Mouse (Mus musculus): ENCODE data around the gene Nosip. TPM values are rescaled to one million over a fixed set of nuclear protein-coding genes. Genes with fewer than 3 reads are reported as not detected.

The Nosip gene
- polyA plus RNA-seq, 1 experiment from 2014 or later, result 57.2 TPM

DNA sequence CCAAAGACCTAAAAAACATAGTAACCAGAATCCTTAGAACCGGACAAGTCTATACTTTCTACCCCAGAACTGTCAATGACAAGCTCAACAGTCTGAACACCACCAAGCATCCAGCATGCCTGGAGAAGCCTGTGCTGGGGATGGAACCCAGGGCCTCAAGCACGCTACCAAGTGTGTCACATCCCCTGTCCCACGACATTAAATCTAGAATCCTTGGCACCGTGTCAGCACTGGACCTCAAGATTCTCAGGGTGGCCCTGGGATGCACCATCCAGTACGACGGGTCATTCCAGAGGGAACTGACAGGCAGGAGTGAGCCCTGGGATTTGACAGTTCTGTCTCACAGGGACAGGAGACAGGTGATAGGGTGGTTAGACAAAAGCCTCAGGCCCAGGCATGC, 32.2 kb upstream of the Nosip start:
- Histone ChIP-seq H3K9me3 (ENCODE audit: control insufficient read depth, low read length) (no peaks in the 10 kb centered on the region), H3K27ac (ENCODE audit: low read depth) (no peak overlapping the region), H3K4me3 (ENCODE audit: low read depth, low read length) (no peak overlapping the region), H3K36me3 (ENCODE audit: control insufficient read depth, insufficient read depth, low read length) (peaks cover 83% of the 10 kb centered on the region), H3K9ac (ENCODE audit: low read length) (no peak overlapping the region), H3K27me3 (replicated peaks; ENCODE audit: control insufficient read depth, insufficient read depth, low read length) (no peaks in the 10 kb centered on the region), H3K4me2 (ENCODE audit: low read length) (no peak overlapping the region), H3K4me1 (replicated peaks; ENCODE audit: control insufficient read depth, insufficient read depth, low read length) (no peaks in the 10 kb centered on the region)
- WGBS, result 89% methylated on average over 6 of the region's 6 CpGs
- DNase-seq (ENCODE audit: low spot score), result no peak
- ATAC-seq (replicated peaks; ENCODE audit: low FRiP score, low TSS enrichment, low read depth), result no peak

DNA sequence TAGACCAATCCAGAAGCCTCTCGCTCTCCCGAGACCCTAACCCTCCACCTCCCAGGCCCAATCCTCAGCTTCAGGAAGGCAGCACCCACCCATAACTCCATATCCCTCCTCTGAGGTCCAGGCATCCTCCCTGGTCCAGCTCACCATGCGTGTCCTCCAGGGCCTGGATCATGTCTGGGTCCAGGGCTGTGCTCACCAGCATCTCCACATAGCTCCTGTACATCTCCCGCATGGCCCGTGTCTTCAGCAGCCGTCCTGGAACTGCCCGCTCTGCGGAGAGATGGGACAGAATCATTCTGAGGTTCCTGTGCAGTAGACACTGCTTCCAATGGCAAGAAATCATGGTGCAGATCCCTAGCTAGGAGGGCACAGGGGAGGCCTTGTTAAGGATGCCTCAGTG, 31.4 kb upstream of the Nosip start:
- 93% methylated on average over 8 of the region's 8 CpGs for WGBS

DNA sequence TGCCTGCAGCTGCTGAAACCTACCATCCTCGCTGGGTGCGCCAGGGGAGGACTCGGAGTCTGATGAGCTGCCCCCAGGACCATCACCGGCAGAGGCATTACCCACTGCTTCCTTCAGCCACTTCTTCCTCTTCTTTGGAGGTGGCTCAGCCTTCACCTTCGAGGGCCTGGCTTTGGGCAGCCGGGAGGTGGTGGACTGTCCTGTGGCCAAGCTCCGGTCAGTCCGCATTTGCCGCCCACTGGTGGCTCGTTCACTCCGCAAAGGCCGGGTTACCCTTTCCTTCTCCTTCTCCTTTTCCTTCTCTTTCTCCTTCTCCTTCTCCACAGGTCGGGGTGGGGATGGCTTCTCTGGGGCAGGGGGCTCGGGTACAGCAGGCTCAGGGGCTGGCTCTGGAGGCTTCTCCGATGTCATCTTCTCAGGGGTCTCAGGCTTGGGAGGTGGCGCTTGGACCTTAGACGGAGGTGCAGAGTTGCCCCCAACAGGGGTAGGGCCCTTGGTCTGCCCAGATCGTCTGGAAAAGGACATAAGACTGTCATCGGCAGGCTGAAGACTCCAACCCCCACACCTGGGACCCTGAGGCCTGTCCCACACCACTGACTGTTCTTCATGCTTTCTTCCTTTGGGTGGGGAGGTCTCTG, 28.4 kb upstream of the Nosip start:
- Histone ChIP-seq H3K27me3 (replicated peaks; ENCODE audit: control insufficient read depth, insufficient read depth, low read length) (no peaks in the 10 kb centered on the region), H3K9ac (ENCODE audit: low read length) (no peak overlapping the region), H3K36me3 (ENCODE audit: control insufficient read depth, insufficient read depth, low read length) (peaks cover 100% of the 10 kb centered on the region), H3K4me2 (ENCODE audit: low read length) (no peak overlapping the region), H3K4me3 (ENCODE audit: low read depth, low read length) (no peak overlapping the region), H3K4me1 (replicated peaks; ENCODE audit: control insufficient read depth, insufficient read depth, low read length) (no peaks in the 10 kb centered on the region), H3K9me3 (ENCODE audit: control insufficient read depth, low read length) (no peaks in the 10 kb centered on the region), H3K27ac (ENCODE audit: low read depth) (no peak overlapping the region)
- WGBS, result 95% methylated on average over 19 of the region's 19 CpGs
- no peak for ATAC-seq (replicated peaks; ENCODE audit: low FRiP score, low TSS enrichment, low read depth)
- no peak for DNase-seq (ENCODE audit: low spot score)

More for the DNA sequence above, 31.4 kb upstream of the Nosip start:
- no peak overlapping the region for H3K4me3 ChIP-seq (ENCODE audit: low read depth, low read length)
- no peak overlapping the region for H3K27ac ChIP-seq (ENCODE audit: low read depth)
- H3K4me2 ChIP-seq (ENCODE audit: low read length), result no peak overlapping the region
- no peaks in the 10 kb centered on the region for H3K27me3 ChIP-seq (replicated peaks; ENCODE audit: control insufficient read depth, insufficient read depth, low read length)
- ATAC-seq (replicated peaks; ENCODE audit: low FRiP score, low TSS enrichment, low read depth) (no peak), DNase-seq (ENCODE audit: low spot score) (no peak)
- H3K36me3 ChIP-seq (ENCODE audit: control insufficient read depth, insufficient read depth, low read length), result peaks cover 92% of the 10 kb centered on the region
- H3K9ac ChIP-seq (ENCODE audit: low read length), result no peak overlapping the region
- no peaks in the 10 kb centered on the region for H3K9me3 ChIP-seq (ENCODE audit: control insufficient read depth, low read length)
- no peaks in the 10 kb centered on the region for H3K4me1 ChIP-seq (replicated peaks; ENCODE audit: control insufficient read depth, insufficient read depth, low read length)

DNA sequence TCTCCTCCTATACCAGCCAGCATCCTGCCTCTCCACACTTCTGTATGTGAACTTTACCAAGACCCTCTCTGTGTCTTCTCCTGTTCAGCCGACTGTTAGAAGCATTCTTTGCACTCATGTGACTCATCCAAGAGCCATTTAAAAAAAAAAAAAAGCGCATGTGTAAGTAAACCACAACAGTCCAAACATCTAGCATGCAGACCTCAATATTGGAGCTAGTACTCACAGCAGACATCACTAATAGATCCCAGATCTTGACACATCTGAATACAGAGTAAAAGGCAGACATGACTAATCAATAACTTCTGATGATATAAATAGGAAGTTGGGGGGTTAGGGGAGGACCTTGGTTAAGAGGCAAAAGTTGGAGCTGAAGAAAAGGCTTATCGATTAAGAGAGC, 26.6 kb upstream of the Nosip start:
- Histone ChIP-seq H3K4me1 (replicated peaks; ENCODE audit: control insufficient read depth, insufficient read depth, low read length) (no peaks in the 10 kb centered on the region), H3K27ac (ENCODE audit: low read depth) (no peak overlapping the region), H3K27me3 (replicated peaks; ENCODE audit: control insufficient read depth, insufficient read depth, low read length) (no peaks in the 10 kb centered on the region), H3K9me3 (ENCODE audit: control insufficient read depth, low read length) (no peaks in the 10 kb centered on the region), H3K9ac (ENCODE audit: low read length) (no peak overlapping the region), H3K4me3 (ENCODE audit: low read depth, low read length) (no peak overlapping the region), H3K4me2 (ENCODE audit: low read length) (no peak overlapping the region), H3K36me3 (ENCODE audit: control insufficient read depth, insufficient read depth, low read length) (peaks cover 100% of the 10 kb centered on the region)
- 90% methylated on average over 3 of the region's 3 CpGs for WGBS
- DNase-seq (ENCODE audit: low spot score), result no peak
- ATAC-seq (replicated peaks; ENCODE audit: low FRiP score, low TSS enrichment, low read depth), result no peak

DNA sequence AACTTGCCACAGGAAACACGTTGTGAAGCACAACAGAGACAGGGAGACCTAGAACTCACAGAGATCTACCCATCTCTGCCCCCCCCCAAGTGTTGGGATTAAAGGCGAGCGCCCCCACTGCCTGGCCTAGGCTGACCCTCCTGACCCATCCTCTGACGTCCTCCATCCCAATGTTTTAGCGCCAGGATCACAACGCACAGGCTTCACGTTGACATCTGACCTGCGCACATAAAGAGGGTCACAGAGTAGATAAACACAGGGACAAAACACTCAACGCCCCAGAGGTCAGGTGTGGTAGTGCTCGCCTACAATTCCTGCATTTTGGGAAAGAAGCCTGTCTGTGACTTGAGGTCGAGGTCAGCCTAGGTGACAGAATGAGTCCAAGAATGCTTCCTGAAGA, 25.5 kb upstream of the Nosip start:
- no peaks in the 10 kb centered on the region for H3K4me1 ChIP-seq (replicated peaks; ENCODE audit: control insufficient read depth, insufficient read depth, low read length)
- ATAC-seq (replicated peaks; ENCODE audit: low FRiP score, low TSS enrichment, low read depth) (no peak), DNase-seq (ENCODE audit: low spot score) (no peak)
- H3K27ac ChIP-seq (ENCODE audit: low read depth), result no peak overlapping the region
- WGBS, result 78% methylated on average over 11 of the region's 11 CpGs
- no peaks in the 10 kb centered on the region for H3K27me3 ChIP-seq (replicated peaks; ENCODE audit: control insufficient read depth, insufficient read depth, low read length)
- H3K4me2 ChIP-seq (ENCODE audit: low read length), result no peak overlapping the region
- H3K9me3 ChIP-seq (ENCODE audit: control insufficient read depth, low read length), result no peaks in the 10 kb centered on the region
- H3K9ac ChIP-seq (ENCODE audit: low read length), result no peak overlapping the region
- peaks cover 100% of the 10 kb centered on the region for H3K36me3 ChIP-seq (ENCODE audit: control insufficient read depth, insufficient read depth, low read length)
- no peak overlapping the region for H3K4me3 ChIP-seq (ENCODE audit: low read depth, low read length)

DNA sequence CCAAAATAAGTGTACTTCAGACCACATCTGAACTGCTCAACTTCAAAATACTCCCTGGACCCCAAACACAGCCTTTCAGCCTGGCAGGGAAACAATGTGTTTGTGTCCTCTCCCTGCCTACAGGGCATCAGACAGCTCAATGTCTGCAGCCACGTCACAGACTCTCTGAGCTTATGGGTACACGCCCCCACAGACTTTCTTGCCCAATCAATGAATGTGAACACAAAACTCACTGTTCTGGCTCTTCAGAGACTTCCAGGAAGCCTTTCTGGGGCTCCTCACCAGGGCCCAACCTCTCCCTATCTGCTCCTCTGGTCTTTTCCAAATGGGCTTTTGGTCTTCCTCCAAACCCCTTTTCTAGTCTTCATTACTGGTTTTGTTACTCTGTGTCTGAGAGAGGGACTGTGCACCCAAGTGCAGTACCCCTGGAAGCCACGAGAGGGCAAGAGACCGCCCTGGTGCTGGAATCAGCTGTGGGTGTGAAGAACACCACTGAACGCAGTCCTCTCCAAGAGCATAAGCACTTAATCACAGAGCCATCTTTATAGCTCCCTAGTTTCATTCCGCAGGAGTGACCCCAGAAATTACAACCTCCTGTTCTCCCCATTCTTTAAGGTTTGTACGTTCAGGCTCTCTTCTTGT, 24.4 kb upstream of the Nosip start:
- no peaks in the 10 kb centered on the region for H3K4me1 ChIP-seq (replicated peaks; ENCODE audit: control insufficient read depth, insufficient read depth, low read length)
- H3K27me3 ChIP-seq (replicated peaks; ENCODE audit: control insufficient read depth, insufficient read depth, low read length), result no peaks in the 10 kb centered on the region
- no peak overlapping the region for H3K9ac ChIP-seq (ENCODE audit: low read length)
- H3K36me3 ChIP-seq (ENCODE audit: control insufficient read depth, insufficient read depth, low read length), result peaks cover 100% of the 10 kb centered on the region
- H3K9me3 ChIP-seq (ENCODE audit: control insufficient read depth, low read length), result no peaks in the 10 kb centered on the region
- no peak for ATAC-seq (replicated peaks; ENCODE audit: low FRiP score, low TSS enrichment, low read depth)
- no peak overlapping the region for H3K4me2 ChIP-seq (ENCODE audit: low read length)
- DNase-seq (ENCODE audit: low spot score), result peak; percentile 69
- no peak overlapping the region for H3K27ac ChIP-seq (ENCODE audit: low read depth)
- H3K4me3 ChIP-seq (ENCODE audit: low read depth, low read length), result no peak overlapping the region
- WGBS, result 71% methylated on average over 7 of the region's 7 CpGs

DNA sequence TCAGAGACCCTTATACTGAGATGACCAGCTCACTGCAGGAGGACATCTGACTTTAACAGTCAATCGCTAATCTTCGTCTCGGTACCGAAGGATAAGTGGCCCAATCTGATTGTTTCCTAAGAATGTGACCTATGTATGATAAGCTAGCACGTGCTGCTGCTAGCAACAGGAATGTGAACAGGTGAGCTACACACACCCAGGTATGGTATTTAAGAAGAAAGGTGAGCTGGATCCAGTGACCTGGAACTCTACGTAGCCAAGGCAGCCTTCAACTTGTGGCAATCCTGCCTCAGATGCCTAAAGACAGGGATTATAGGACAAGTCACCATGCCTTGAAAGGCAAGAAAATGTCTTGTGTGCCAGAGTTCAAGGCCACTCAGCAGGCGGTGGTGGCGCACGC, 23.8 kb upstream of the Nosip start:
- Histone ChIP-seq H3K27ac (ENCODE audit: low read depth) (no peak overlapping the region), H3K4me3 (ENCODE audit: low read depth, low read length) (no peak overlapping the region), H3K4me2 (ENCODE audit: low read length) (no peak overlapping the region), H3K4me1 (replicated peaks; ENCODE audit: control insufficient read depth, insufficient read depth, low read length) (no peaks in the 10 kb centered on the region), H3K9ac (ENCODE audit: low read length) (no peak overlapping the region), H3K9me3 (ENCODE audit: control insufficient read depth, low read length) (no peaks in the 10 kb centered on the region), H3K36me3 (ENCODE audit: control insufficient read depth, insufficient read depth, low read length) (peaks cover 100% of the 10 kb centered on the region), H3K27me3 (replicated peaks; ENCODE audit: control insufficient read depth, insufficient read depth, low read length) (no peaks in the 10 kb centered on the region)
- 93% methylated on average over 9 of the region's 9 CpGs for WGBS
- ATAC-seq (replicated peaks; ENCODE audit: low FRiP score, low TSS enrichment, low read depth) (no peak), DNase-seq (ENCODE audit: low spot score) (no peak)

DNA sequence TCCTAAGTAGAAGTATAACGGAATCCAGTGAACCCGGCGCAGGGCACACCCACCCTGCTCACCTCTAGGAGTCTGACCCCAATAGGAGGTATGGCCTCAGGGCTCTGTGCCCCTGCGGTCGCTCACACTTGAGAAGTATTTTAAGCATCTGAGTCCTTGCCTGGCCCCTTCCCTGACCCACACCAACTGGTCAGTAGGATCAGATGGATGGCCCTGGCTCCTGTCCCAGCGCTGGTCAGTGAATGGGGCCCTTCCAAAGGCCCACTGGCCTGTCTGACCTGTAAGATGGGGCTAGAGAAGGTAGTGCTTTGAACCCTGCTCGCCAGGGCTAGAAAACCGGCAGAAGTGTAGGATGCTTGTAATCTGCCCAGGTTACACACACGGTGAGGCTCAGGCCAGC, 21.4 kb upstream of the Nosip start:
- H3K4me3 ChIP-seq (ENCODE audit: low read depth, low read length), result no peak overlapping the region
- H3K9me3 ChIP-seq (ENCODE audit: control insufficient read depth, low read length), result no peaks in the 10 kb centered on the region
- 96% methylated on average over 9 of the region's 9 CpGs for WGBS
- no peak overlapping the region for H3K27ac ChIP-seq (ENCODE audit: low read depth)
- no peak for ATAC-seq (replicated peaks; ENCODE audit: low FRiP score, low TSS enrichment, low read depth)
- H3K9ac ChIP-seq (ENCODE audit: low read length), result no peak overlapping the region
- DNase-seq (ENCODE audit: low spot score), result no peak
- no peaks in the 10 kb centered on the region for H3K27me3 ChIP-seq (replicated peaks; ENCODE audit: control insufficient read depth, insufficient read depth, low read length)
- peaks cover 100% of the 10 kb centered on the region for H3K36me3 ChIP-seq (ENCODE audit: control insufficient read depth, insufficient read depth, low read length)
- H3K4me2 ChIP-seq (ENCODE audit: low read length), result no peak overlapping the region
- H3K4me1 ChIP-seq (replicated peaks; ENCODE audit: control insufficient read depth, insufficient read depth, low read length), result no peaks in the 10 kb centered on the region

DNA sequence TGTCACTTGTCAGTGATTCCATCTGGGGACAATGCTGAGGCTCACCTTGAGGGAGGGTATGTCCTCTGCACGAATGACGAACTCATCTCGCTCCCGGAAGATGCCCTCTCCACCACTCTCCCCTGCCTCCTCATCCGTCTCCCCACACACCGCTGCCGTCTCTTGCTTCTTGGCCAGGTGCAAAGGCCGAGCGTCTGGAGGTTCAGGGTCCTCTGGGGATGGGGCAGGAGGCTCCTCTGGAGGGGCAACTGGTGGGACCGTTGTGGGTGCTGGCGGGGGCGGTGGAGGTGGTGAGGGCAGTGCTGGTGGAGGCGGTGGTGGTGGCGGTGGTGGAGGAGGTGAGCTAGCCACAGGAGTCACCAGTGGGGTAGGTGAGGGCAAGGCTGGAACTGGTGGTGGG, 18.9 kb upstream of the Nosip start:
- Histone ChIP-seq H3K27ac (ENCODE audit: low read depth) (no peak overlapping the region), H3K36me3 (ENCODE audit: control insufficient read depth, insufficient read depth, low read length) (peaks cover 100% of the 10 kb centered on the region), H3K27me3 (replicated peaks; ENCODE audit: control insufficient read depth, insufficient read depth, low read length) (no peaks in the 10 kb centered on the region), H3K4me3 (ENCODE audit: low read depth, low read length) (no peak overlapping the region), H3K9me3 (ENCODE audit: control insufficient read depth, low read length) (no peaks in the 10 kb centered on the region), H3K9ac (ENCODE audit: low read length) (no peak overlapping the region), H3K4me2 (ENCODE audit: low read length) (no peak overlapping the region), H3K4me1 (replicated peaks; ENCODE audit: control insufficient read depth, insufficient read depth, low read length) (no peaks in the 10 kb centered on the region)
- 92% methylated on average over 14 of the region's 14 CpGs for WGBS
- DNase-seq (ENCODE audit: low spot score) (no peak), ATAC-seq (replicated peaks; ENCODE audit: low FRiP score, low TSS enrichment, low read depth) (no peak)
